ENCODE assay signal across 11 mouse cellular contexts in the genomic region with DNA sequence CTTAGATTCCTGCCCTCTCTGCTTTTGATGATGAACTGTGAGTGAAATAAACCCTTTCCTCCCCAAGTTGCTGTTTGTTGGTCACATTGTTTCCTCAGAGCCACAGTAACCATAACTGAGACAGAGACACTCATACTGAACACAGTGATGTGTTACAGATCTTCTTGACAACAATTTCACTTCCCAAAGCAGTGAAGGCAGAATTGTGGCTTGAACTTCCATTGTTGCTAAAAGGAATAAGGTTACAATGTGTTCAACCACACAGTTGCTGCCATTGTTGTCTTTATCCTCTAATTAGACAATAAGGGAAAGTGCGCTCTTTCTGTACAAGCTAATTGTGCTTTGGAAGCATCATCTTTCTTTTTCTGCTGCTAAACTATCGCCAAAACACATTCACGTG.
"Had no signal": no experiment of that assay in that cellular context is flagged by ENCODE, and none has a peak within 500 bp of the region (broad histone marks: within the 10 kb centered on the region; RNA-seq: fewer than 3 reads in every experiment).

No protein-coding gene starts in this region.

- DNase-seq: liver; liver, embryonic 13.5 days; liver, postnatal 0 days; lung, adult 18-20 months; lung, adult 2 months; lung, embryonic 14.5 days; lung, postnatal 10 days; lung, postnatal 14 days; lung, postnatal 36 days; lung, postnatal 4 days; midbrain, embryonic 14.5 days had no signal
